Mouse (Mus musculus): ENCODE results near the gene Exoc3l. TPM values are rescaled to one million over a fixed set of nuclear protein-coding genes. Genes with fewer than 3 reads are reported as not detected.
A peak's percentile ranks its signal among the peaks of the same experiment; 100 is the strongest.

Exoc3l gene
- total RNA-seq (2012; rRNA removed) (10.9 and 12.5 TPM in 2 replicates), total RNA-seq (2014; rRNA removed) (3.9 and 4.4 TPM in 2 replicates), polyA plus RNA-seq (2012; ENCODE audit: insufficient read length, low read depth) (6.3 and 7.5 TPM in 2 replicates)

GRCm38 (mm10) chr8:105295895-105296573 is at the start of gene Exoc3l:
TSS of gene Exoc3l (minus strand) at chr8:105296101.
- dilution Hi-C loops (cut with MboI; ENCODE audit: extremely low pct_ligation_motif_present, extremely low pct_unique_long_range_greater_than_20kb, low sequenced_read_pairs): no loop called here
- DNase-seq (ENCODE audit: extremely low read depth): peak; percentile 60
- TF ChIP-seq MYC (IDR thresholded peaks at IDR 0.05; ENCODE audit: low read depth, low read length) (0 out of 2 replicates have a peak, but pooled peaks have one; percentile 29), ETS1 (conservative IDR thresholded peaks at IDR 0.05; ENCODE audit: low read depth, low read length) (no peak), TBP (conservative IDR thresholded peaks at IDR 0.05; ENCODE audit: low read depth, low read length) (peak; percentile 54; the same call in 1 of the 2 replicates), MXI1 (IDR thresholded peaks at IDR 0.05; ENCODE audit: low read depth, low read length) (0 out of 2 replicates have a peak, but pooled peaks have one; percentile 39), EP300 (IDR thresholded peaks at IDR 0.05; ENCODE audit: low read length) (peak; percentile 44), MAX (IDR thresholded peaks at IDR 0.05; ENCODE audit: low read length) (peak; percentile 49; the same call in 1 of the 2 replicates), TCF12 (IDR thresholded peaks at IDR 0.05; ENCODE audit: low read depth, low read length) (peak; percentile 35), NRF1 (IDR thresholded peaks at IDR 0.05; ENCODE audit: low read depth, low read length) (0 out of 2 replicates have a peak, but pooled peaks have one; percentile 8), ZMIZ1 (IDR thresholded peaks at IDR 0.05; ENCODE audit: low read depth, low read length) (peak; percentile 36), RCOR1 (conservative IDR thresholded peaks at IDR 0.05; ENCODE audit: low read depth, low read length) (no peak)
- in situ Hi-C loops (cut with MboI; ENCODE audit: low pct_ligation_motif_present, low pct_unique_long_range_greater_than_20kb, low sequenced_read_pairs): no loop called here
- Histone ChIP-seq H3K27ac (ENCODE audit: insufficient read depth, low read depth) (peak within 1 kb of the TSS; percentile 65), H3K4me3 (replicated peaks in 1 of 3; ENCODE audit: low read depth in 2 of 3, low read length in 2 of 3, poor library complexity in 1 of 3) (peak within 1 kb of the TSS; percentile 82 to 96 (median 89)), H3K4me1 (ENCODE audit: control insufficient read depth in 1 of 2, insufficient read depth in 2 of 2) (peaks cover 8 to 47% of the 10 kb centered on the region in 2 experiments), H3K36me3 (replicated peaks in 1 of 2; ENCODE audit: control insufficient read depth in 1 of 2, insufficient read depth in 1 of 2, low read length in 1 of 2) (peaks cover 11 to 38% of the 10 kb centered on the region in 2 experiments), H3K9ac (ENCODE audit: insufficient read depth, low read depth) (peak within 1 kb of the TSS; percentile 45), H3K79me2 (replicated peaks; ENCODE audit: control insufficient read depth, extremely low read depth, insufficient read depth, poor library complexity, severe bottlenecking) (peaks cover 26% of the 10 kb centered on the region), H3K4me2 (ENCODE audit: insufficient read depth, low read depth, poor library complexity, severe bottlenecking) (peak within 1 kb of the TSS; percentile 88), H3K27me3 (replicated peaks) (no peaks in the 10 kb centered on the region), H3K9me3 (replicated peaks; ENCODE audit: low read length) (no peaks in the 10 kb centered on the region)

GRCm38 (mm10) chr8:105345061-105345975 is 49.4 kb upstream of the Exoc3l start:
- Histone ChIP-seq H3K79me2 (replicated peaks; ENCODE audit: control insufficient read depth, extremely low read depth, insufficient read depth, poor library complexity, severe bottlenecking) (no peaks in the 10 kb centered on the region; the same call in 1 of the 2 replicates), H3K27me3 (replicated peaks) (peaks cover 16% of the 10 kb centered on the region), H3K4me2 (ENCODE audit: insufficient read depth, low read depth, poor library complexity, severe bottlenecking) (peak overlapping the region; percentile 37; the same call in 1 of the 2 replicates), H3K36me3 (replicated peaks in 1 of 2; ENCODE audit: control insufficient read depth in 1 of 2, insufficient read depth in 1 of 2, low read length in 1 of 2) (no peaks in the 10 kb centered on the region), H3K27ac (ENCODE audit: insufficient read depth, low read depth) (no peak overlapping the region), H3K4me3 (replicated peaks in 1 of 3; ENCODE audit: low read depth in 2 of 3, low read length in 2 of 3, poor library complexity in 1 of 3) (no peak overlapping the region), H3K9me3 (replicated peaks; ENCODE audit: low read length) (no peaks in the 10 kb centered on the region), H3K9ac (ENCODE audit: insufficient read depth, low read depth) (no peak overlapping the region), H3K4me1 (ENCODE audit: control insufficient read depth in 1 of 2, insufficient read depth in 2 of 2) (peaks cover 15 to 39% of the 10 kb centered on the region in 2 experiments)
- in situ Hi-C loops (cut with MboI; ENCODE audit: low pct_ligation_motif_present, low pct_unique_long_range_greater_than_20kb, low sequenced_read_pairs) (no loop called here), dilution Hi-C loops (cut with MboI; ENCODE audit: extremely low pct_ligation_motif_present, extremely low pct_unique_long_range_greater_than_20kb, low sequenced_read_pairs) (no loop called here)
- peak; percentile 68 for DNase-seq (ENCODE audit: extremely low read depth)
- no peak for TF ChIP-seq MAFK (IDR thresholded peaks at IDR 0.05; ENCODE audit: insufficient replicate concordance, low read length)
- TF ChIP-seq RCOR1 (conservative IDR thresholded peaks at IDR 0.05; ENCODE audit: low read depth, low read length): no peak
- peak; percentile 68 for TF ChIP-seq JUN (IDR thresholded peaks at IDR 0.05; ENCODE audit: insufficient read depth, low read depth, low read length)
- peak; percentile 65; the same call in 1 of the 2 replicates for TF ChIP-seq IRF4 (IDR thresholded peaks at IDR 0.05; ENCODE audit: low read depth, low read length)
- TF ChIP-seq UBTF (IDR thresholded peaks at IDR 0.05; ENCODE audit: low read depth, low read length): no peak
- TF ChIP-seq HCFC1 (IDR thresholded peaks at IDR 0.05; ENCODE audit: low read depth, low read length): no peak
- TF ChIP-seq POLR2A (IDR thresholded peaks at IDR 0.05; ENCODE audit: low read depth, low read length): no peak
- peak; percentile 81 for TF ChIP-seq CHD2 (IDR thresholded peaks at IDR 0.05; ENCODE audit: low read length)
- TF ChIP-seq MEF2A (IDR thresholded peaks at IDR 0.05; ENCODE audit: borderline replicate concordance, low read depth, low read length): 0 out of 2 replicates have a peak, but pooled peaks have one; percentile 26
- TF ChIP-seq ETS1 (conservative IDR thresholded peaks at IDR 0.05; ENCODE audit: low read depth, low read length): peak; percentile 71
- no peak for TF ChIP-seq MXI1 (IDR thresholded peaks at IDR 0.05; ENCODE audit: low read depth, low read length)
- TF ChIP-seq USF2 (conservative IDR thresholded peaks at IDR 0.05; ENCODE audit: low read depth, low read length): no peak
- TF ChIP-seq MAX (IDR thresholded peaks at IDR 0.05; ENCODE audit: low read length): no peak
- no peak for TF ChIP-seq TCF12 (IDR thresholded peaks at IDR 0.05; ENCODE audit: low read depth, low read length)
- TF ChIP-seq CHD1 (IDR thresholded peaks at IDR 0.05; ENCODE audit: low read depth, low read length): no peak
- TF ChIP-seq ZMIZ1 (IDR thresholded peaks at IDR 0.05; ENCODE audit: low read depth, low read length): no peak
- no peak for TF ChIP-seq TBP (conservative IDR thresholded peaks at IDR 0.05; ENCODE audit: low read depth, low read length)
- TF ChIP-seq ZNF384 (IDR thresholded peaks at IDR 0.05; ENCODE audit: low read depth, low read length): no peak
- TF ChIP-seq USF1 (IDR thresholded peaks at IDR 0.05; ENCODE audit: low read depth, low read length): no peak
- no peak for TF ChIP-seq SMC3 (IDR thresholded peaks at IDR 0.05; ENCODE audit: low read depth, low read length)
- TF ChIP-seq ZKSCAN1 (IDR thresholded peaks at IDR 0.05; ENCODE audit: borderline replicate concordance, low read depth, low read length): no peak
- no peak for TF ChIP-seq RAD21 (IDR thresholded peaks at IDR 0.05; ENCODE audit: low read depth, low read length)
- no peak for TF ChIP-seq GABPA (IDR thresholded peaks at IDR 0.05; ENCODE audit: insufficient replicate concordance, low read depth, low read length)
- peak; percentile 83 for TF ChIP-seq EP300 (IDR thresholded peaks at IDR 0.05; ENCODE audit: low read length)

All from CH12.LX (cell line).